Mouse (Mus musculus) left cerebral cortex, adult 2 months (tissue): ENCODE results near the gene Dvl2. TPM values are rescaled to one million over a fixed set of nuclear protein-coding genes. Genes with fewer than 3 reads are reported as not detected.

Experiments used
- DNase-seq, 2 experiments: peaks; one replicate each; pipeline ENCODE4 v3.0.0; 2021 to 2022; ENCODE audit warnings: low spot score in 2 of 2, mixed read lengths in 1 of 2; ENCODE audit errors: extremely low spot score in 1 of 2
- H3K27ac ChIP-seq: fragments of 200-600 bp; 2 replicates; pipeline ENCODE4 v1.8.1; 2022
- H3K4me3 ChIP-seq: fragments of 200-600 bp; 2 replicates; pipeline ENCODE4 v1.8.1; 2022
- CTCF ChIP-seq: fragments of 200-600 bp; IDR thresholded peaks from 2 replicates; pipeline ENCODE4 v1.8.1; 2022; ENCODE audit warnings: antibody characterized with exemption, mild to moderate bottlenecking, moderate library complexity
- intact Hi-C: fragments of 180-260 bp; cut with DNase I; formaldehyde crosslinking; loops from one replicate; pipeline ENCODE4 v1.15.1; 2025
- total RNA-seq, 2 experiments: library from RNA; stranded (reverse); gene quantifications; 2 replicates each; pipeline ENCODE4 v1.2.3; 2021

The Dvl2 gene
- total RNA-seq, 2 experiments from 2014 or later = 32.6 to 32.9 TPM

DNA sequence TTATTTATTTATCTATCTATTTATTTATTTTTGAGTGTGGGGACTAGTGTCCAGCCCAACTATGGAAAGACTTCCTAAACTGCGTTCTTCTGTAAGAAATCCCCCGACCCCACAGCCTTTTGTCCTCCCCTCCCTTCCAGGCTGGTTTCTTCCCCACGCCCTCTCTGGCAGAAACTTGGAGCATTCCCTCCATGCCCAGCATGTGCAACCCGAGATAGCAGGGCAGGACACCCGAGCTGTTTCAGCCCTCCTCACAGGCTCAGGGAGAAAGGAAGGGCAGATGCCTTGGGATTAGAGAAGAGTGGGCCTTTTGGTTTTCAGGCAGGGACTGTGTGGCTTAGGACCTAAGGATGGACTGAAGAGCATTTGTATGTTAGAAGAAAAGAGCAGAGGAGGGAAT lies 17.5 kb upstream of the Dvl2 start:
- no peak for DNase-seq
- no peak for TF ChIP-seq CTCF
- H3K27ac ChIP-seq = no peak overlapping the region
- peak overlapping the region; percentile 19 for H3K4me3 ChIP-seq
- intact Hi-C loops = no loop called here

DNA sequence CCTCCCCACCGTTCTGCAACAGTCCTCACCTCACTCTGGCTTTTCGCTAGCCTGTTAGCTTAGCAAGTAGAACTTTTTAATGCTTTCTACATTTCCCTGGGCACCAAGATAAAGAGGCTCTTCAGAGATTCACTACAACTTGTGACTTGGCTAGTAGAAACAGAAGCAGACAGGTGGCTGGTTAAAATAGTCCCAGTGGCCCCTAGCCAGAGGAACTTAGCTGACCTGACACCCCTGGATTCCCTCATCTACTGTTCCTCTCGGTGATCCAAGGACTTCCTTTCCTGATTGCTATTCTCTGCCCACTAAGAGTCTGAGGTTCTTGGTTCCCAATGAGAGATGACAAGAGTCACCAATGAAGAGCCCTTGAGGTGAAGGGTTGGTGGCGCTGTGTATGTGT lies 17.0 kb upstream of the Dvl2 start:
- Histone ChIP-seq H3K4me3 (no peak overlapping the region), H3K27ac (no peak overlapping the region)
- intact Hi-C loops = no loop called here
- TF ChIP-seq CTCF = no peak
- no peak for DNase-seq

DNA sequence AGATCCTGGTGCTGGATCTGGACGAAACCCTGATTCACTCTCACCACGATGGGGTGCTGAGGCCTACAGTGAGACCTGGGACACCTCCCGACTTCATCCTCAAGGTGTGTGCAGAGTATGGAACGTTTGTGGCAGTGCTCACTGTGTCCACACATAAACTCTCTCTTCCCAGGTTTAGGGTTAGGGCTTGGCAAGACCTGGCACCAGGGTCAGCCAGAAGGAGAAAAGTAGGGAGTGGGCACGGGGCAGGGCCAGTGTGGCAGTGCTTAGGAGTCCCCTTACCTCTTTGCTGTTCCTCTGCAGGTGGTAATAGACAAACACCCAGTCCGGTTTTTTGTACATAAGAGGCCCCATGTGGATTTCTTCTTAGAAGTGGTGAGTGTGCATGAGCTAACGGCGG lies 16.0 kb upstream of the Dvl2 start:
- Histone ChIP-seq H3K27ac (no peak overlapping the region), H3K4me3 (no peak overlapping the region)
- no peak for DNase-seq
- intact Hi-C loops = no loop called here
- TF ChIP-seq CTCF = no peak

DNA sequence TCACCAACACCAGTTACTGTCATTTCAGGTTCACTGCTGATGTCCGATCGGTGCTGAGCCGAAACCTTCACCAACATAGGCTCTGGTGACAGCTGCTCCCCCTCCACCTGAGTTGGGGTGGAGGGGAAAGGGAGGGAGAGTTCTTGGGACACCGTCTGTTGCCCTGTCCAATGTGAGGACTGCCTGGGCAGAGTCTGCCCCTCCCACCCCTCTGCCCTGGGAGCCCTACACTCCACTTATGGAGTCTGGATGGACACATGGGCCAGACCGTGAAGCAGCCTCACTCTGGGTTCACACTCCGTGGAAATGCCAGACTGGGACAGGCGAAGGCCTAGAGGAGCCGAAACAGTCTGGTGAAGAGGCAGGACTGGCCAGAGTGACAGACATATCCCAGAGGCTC lies 10.4 kb upstream of the Dvl2 start:
- Histone ChIP-seq H3K27ac (no peak overlapping the region), H3K4me3 (no peak overlapping the region)
- intact Hi-C loops = no loop called here
- DNase-seq = no peak
- no peak for TF ChIP-seq CTCF

DNA sequence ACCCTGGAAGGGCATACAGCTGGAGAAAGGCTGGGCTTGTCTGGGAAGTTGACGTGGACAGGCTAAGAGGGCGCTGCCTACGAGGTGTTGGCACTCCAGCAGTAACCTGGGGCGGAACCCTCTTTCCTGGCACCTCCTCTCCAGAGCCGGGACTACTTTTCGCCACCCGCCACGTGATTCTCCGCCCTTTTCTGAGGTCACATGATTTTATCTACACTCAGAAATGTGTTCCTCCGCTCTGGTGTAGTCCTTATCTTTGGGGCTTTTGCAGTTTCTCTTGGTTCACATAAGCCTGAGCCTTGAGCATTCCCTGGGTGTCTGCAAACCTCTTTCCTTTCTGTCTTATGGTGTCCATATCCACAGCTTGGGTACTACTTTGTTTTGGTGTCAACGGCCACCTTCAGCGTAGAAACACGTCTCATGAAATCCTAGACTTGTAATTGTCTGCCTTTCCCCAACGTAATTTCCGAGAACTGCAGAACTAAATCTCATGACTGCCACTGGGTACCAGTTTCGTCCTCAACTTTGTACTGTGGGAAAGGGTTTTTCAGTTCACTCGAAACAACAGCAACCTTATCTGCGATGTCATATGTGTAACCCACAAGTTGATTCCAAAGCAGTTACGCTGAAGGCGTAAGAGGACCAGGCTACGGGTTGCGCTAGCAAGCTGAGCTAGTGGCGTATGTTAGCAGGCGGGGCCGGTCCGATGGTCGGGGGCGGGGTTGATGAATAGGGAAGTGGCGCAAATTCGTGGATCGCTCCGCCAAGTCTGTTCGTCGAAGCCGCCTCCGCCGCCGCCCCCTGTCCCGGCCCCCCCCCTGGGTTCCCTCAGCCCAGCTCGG lies 9.3 kb upstream of the Dvl2 start, which contains the start of gene Gabarap:
Gene Gabarap, plus strand, starts transcription at position 294 of the 842 bp plus-strand sequence.
- no peak for TF ChIP-seq CTCF
- H3K27ac ChIP-seq = peak within 1 kb of the TSS; percentile 96
- peak; percentile 93 to 95 for DNase-seq
- intact Hi-C loops = no loop called here
- peak within 1 kb of the TSS; percentile 93 for H3K4me3 ChIP-seq

GRCm38 (mm10) chr11:69991711-69992110 lies 8.7 kb upstream of the Dvl2 start:
- intact Hi-C loops = no loop called here
- peak overlapping the region; percentile 96 for H3K27ac ChIP-seq
- H3K4me3 ChIP-seq = peak overlapping the region; percentile 93
- no peak for DNase-seq
- TF ChIP-seq CTCF = no peak

DNA sequence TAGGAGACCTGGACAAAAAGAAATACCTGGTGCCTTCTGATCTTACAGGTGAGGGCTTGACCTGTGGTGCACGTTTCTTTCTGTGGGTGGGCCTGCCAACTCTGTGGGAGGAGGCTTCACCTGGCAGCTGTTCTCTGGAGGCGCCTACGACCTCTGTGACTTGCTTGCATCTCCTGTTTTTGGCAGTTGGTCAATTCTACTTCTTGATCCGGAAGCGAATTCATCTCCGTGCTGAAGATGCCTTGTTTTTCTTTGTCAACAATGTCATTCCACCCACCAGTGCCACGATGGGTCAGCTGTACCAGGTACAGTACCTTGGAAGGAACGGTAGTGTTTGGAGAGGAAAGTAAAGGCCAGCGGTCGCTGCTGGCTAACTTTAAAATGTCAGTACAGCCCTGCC lies 8.0 kb upstream of the Dvl2 start:
- Histone ChIP-seq H3K4me3 (peak overlapping the region; percentile 93), H3K27ac (peak overlapping the region; percentile 96)
- DNase-seq = no peak
- intact Hi-C loops = no loop called here
- no peak for TF ChIP-seq CTCF

GRCm38 (mm10) chr11:69992932-69993331 lies 7.5 kb upstream of the Dvl2 start:
- Histone ChIP-seq H3K27ac (0 out of 2 replicates have a peak overlapping the region, but pooled peaks have one; percentile 96), H3K4me3 (peak overlapping the region; percentile 93)
- intact Hi-C loops = no loop called here
- DNase-seq = no peak
- TF ChIP-seq CTCF = no peak

- TF ChIP-seq CTCF = no peak
- Histone ChIP-seq H3K4me3 (no peak overlapping the region), H3K27ac (no peak overlapping the region)
- no peak for DNase-seq
- intact Hi-C loops = loop anchor here (2.0 kb wide), 1 partner anchor 14 kb away; the partner anchor contains the start of gene Ctdnep1
Measured at GRCm38 (mm10) chr11:69994401-69995090, 5.8 kb upstream of the Dvl2 start.

- intact Hi-C loops = loop anchor here (2.0 kb wide), 1 partner anchor 15 kb away; the partner anchor contains the start of gene Ctdnep1
- peak; percentile 58 for TF ChIP-seq CTCF
- H3K27ac ChIP-seq = peak within 1 kb of the TSS; percentile 95
- H3K4me3 ChIP-seq = peak within 1 kb of the TSS; percentile 87
- DNase-seq = peak; percentile 95 to 96
Measured at GRCm38 (mm10) chr11:69995391-69995960, 4.9 kb upstream of the Dvl2 start, which contains the start of gene Phf23. Phf23 (plus strand) TSS chr11:69995777.

GRCm38 (mm10) chr11:69996161-69997061 lies 4.0 kb upstream of the Dvl2 start:
- DNase-seq = peak in 1 of 2 experiments; percentile 51
- peak overlapping the region; percentile 87 for H3K4me3 ChIP-seq
- TF ChIP-seq CTCF = no peak
- intact Hi-C loops = no loop called here
- peak overlapping the region; percentile 95 for H3K27ac ChIP-seq
